Mouse (Mus musculus): ENCODE measurements around the gene Shq1.

The Shq1 gene

GRCm38 (mm10) chr6:100562719-100563551 is 108.0 kb downstream of the Shq1 start:
- in situ Hi-C loops (cut with MboI; ENCODE audit: low pct_unique_long_range_greater_than_20kb in 1 of 2, low sequenced_read_pairs in 2 of 2, unreplicated experiment in 1 of 2), result no loop called here

GRCm38 (mm10) chr6:100558057-100558456 is 112.9 kb downstream of the Shq1 start:
- in situ Hi-C loops (cut with MboI; ENCODE audit: low pct_unique_long_range_greater_than_20kb in 1 of 2, low sequenced_read_pairs in 2 of 2, unreplicated experiment in 1 of 2), result no loop called here

GRCm38 (mm10) chr6:100542154-100542997 is 128.6 kb downstream of the Shq1 start:
- in situ Hi-C loops (cut with MboI; ENCODE audit: low pct_unique_long_range_greater_than_20kb in 1 of 2, low sequenced_read_pairs in 2 of 2, unreplicated experiment in 1 of 2), result no loop called here

GRCm38 (mm10) chr6:100539698-100540097 is 131.3 kb downstream of the Shq1 start:
- in situ Hi-C loops (cut with MboI; ENCODE audit: low pct_unique_long_range_greater_than_20kb in 1 of 2, low sequenced_read_pairs in 2 of 2, unreplicated experiment in 1 of 2), result no loop called here

- in situ Hi-C loops (cut with MboI; ENCODE audit: low pct_unique_long_range_greater_than_20kb in 1 of 2, low sequenced_read_pairs in 2 of 2, unreplicated experiment in 1 of 2), result no loop called here
These were observed 132.4 kb downstream of the Shq1 start for GRCm38 (mm10) chr6:100538570-100538969.

- in situ Hi-C loops (cut with MboI; ENCODE audit: low pct_unique_long_range_greater_than_20kb in 1 of 2, low sequenced_read_pairs in 2 of 2, unreplicated experiment in 1 of 2), result no loop called here
These were observed 133.0 kb downstream of the Shq1 start for GRCm38 (mm10) chr6:100537987-100538386.

GRCm38 (mm10) chr6:100537042-100537441 is 133.9 kb downstream of the Shq1 start:
- in situ Hi-C loops (cut with MboI; ENCODE audit: low pct_unique_long_range_greater_than_20kb in 1 of 2, low sequenced_read_pairs in 2 of 2, unreplicated experiment in 1 of 2), result no loop called here

GRCm38 (mm10) chr6:100533364-100533763 is 137.6 kb downstream of the Shq1 start:
- in situ Hi-C loops (cut with MboI; ENCODE audit: low pct_unique_long_range_greater_than_20kb in 1 of 2, low sequenced_read_pairs in 2 of 2, unreplicated experiment in 1 of 2), result no loop called here

- in situ Hi-C loops (cut with MboI; ENCODE audit: low pct_unique_long_range_greater_than_20kb in 1 of 2, low sequenced_read_pairs in 2 of 2, unreplicated experiment in 1 of 2), result no loop called here
These were observed 138.6 kb downstream of the Shq1 start for GRCm38 (mm10) chr6:100532326-100532725.

GRCm38 (mm10) chr6:100529673-100530072 is 141.3 kb downstream of the Shq1 start:
- in situ Hi-C loops (cut with MboI; ENCODE audit: low pct_unique_long_range_greater_than_20kb in 1 of 2, low sequenced_read_pairs in 2 of 2, unreplicated experiment in 1 of 2), result no loop called here

- in situ Hi-C loops (cut with MboI; ENCODE audit: low pct_unique_long_range_greater_than_20kb in 1 of 2, low sequenced_read_pairs in 2 of 2, unreplicated experiment in 1 of 2), result no loop called here
These were observed 142.4 kb downstream of the Shq1 start for GRCm38 (mm10) chr6:100528556-100528955.

- in situ Hi-C loops (cut with MboI; ENCODE audit: low pct_unique_long_range_greater_than_20kb in 1 of 2, low sequenced_read_pairs in 2 of 2, unreplicated experiment in 1 of 2), result no loop called here
These were observed 143.0 kb downstream of the Shq1 start for GRCm38 (mm10) chr6:100527972-100528371.

- in situ Hi-C loops (cut with MboI; ENCODE audit: low pct_unique_long_range_greater_than_20kb in 1 of 2, low sequenced_read_pairs in 2 of 2, unreplicated experiment in 1 of 2), result no loop called here
These were observed 143.8 kb downstream of the Shq1 start for GRCm38 (mm10) chr6:100527161-100527560.

GRCm38 (mm10) chr6:100526066-100526465 is 144.9 kb downstream of the Shq1 start:
- in situ Hi-C loops (cut with MboI; ENCODE audit: low pct_unique_long_range_greater_than_20kb in 1 of 2, low sequenced_read_pairs in 2 of 2, unreplicated experiment in 1 of 2), result no loop called here

GRCm38 (mm10) chr6:100525496-100525895 is 145.5 kb downstream of the Shq1 start:
- in situ Hi-C loops (cut with MboI; ENCODE audit: low pct_unique_long_range_greater_than_20kb in 1 of 2, low sequenced_read_pairs in 2 of 2, unreplicated experiment in 1 of 2), result no loop called here

GRCm38 (mm10) chr6:100522495-100522894 is 148.5 kb downstream of the Shq1 start:
- in situ Hi-C loops (cut with MboI; ENCODE audit: low pct_unique_long_range_greater_than_20kb in 1 of 2, low sequenced_read_pairs in 2 of 2, unreplicated experiment in 1 of 2), result no loop called here

- in situ Hi-C loops (cut with MboI; ENCODE audit: low pct_unique_long_range_greater_than_20kb in 1 of 2, low sequenced_read_pairs in 2 of 2, unreplicated experiment in 1 of 2), result no loop called here
These were observed 149.2 kb downstream of the Shq1 start for GRCm38 (mm10) chr6:100521615-100522398.

- in situ Hi-C loops (cut with MboI; ENCODE audit: low pct_unique_long_range_greater_than_20kb in 1 of 2, low sequenced_read_pairs in 2 of 2, unreplicated experiment in 1 of 2), result no loop called here
These were observed 150.3 kb downstream of the Shq1 start for GRCm38 (mm10) chr6:100520558-100521099.

GRCm38 (mm10) chr6:100519837-100520236 is 151.1 kb downstream of the Shq1 start:
- in situ Hi-C loops (cut with MboI; ENCODE audit: low pct_unique_long_range_greater_than_20kb in 1 of 2, low sequenced_read_pairs in 2 of 2, unreplicated experiment in 1 of 2), result no loop called here
